Mouse (Mus musculus): ENCODE results near the gene Ubxn11.

DNA sequence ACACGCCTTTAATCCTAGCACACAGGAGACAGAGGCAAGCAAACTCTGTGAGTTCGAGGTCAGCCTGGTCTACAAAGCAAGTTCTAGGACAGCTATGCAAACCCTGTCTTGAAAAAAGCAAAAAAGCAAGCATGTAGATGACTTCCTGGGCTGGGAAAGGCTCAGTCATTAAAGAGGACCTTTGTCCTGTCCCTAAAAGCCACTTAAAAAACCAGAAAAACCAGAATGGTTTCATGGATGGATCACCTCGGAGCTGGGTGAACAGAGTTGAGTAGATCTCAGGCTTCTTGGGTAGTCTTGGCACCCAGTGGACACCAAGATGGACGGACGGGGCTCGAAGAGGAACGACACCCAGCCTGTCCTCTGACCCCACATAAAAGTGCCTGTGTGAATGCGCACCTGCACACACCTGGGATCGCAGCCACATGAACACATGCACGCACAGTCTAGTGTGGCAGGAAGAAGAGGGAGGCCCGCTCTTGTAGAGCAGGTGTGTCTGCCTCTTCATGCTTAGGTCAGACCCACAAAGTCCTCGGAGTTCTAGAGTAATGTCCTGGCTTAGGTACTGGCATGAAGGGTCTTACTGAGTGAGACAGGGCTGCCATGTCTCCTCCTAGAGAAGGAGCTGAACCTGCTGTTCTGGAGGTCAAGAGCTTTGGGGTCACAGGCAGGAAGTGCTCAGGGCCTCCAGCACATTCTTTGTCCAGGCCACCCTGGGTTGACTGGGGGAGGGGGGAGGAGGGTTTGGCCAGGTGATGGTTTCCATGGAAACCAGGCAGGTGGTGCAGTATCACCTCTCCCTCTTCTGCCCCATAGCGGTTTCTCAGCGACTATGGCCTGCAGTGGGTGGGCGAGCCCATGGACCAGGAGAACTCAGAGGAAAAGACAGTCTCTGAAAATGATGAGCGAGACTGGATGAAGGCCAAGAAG lies 13.1 kb downstream of the Ubxn11 start:
- TF ChIP-seq CTCF (IDR thresholded peaks at IDR 0.05; ENCODE audit: extremely low read depth, insufficient read depth, low read length) (no peak), POLR2A (IDR thresholded peaks at IDR 0.05; ENCODE audit: extremely low read depth, insufficient read depth, low read length) (no peak)

Measured in cortical plate, adult 2 months (tissue).